Mouse (Mus musculus) midbrain, embryonic 13.5 days (tissue): ENCODE measurements around the gene Tmem29. TPM values are rescaled to one million over a fixed set of nuclear protein-coding genes. Genes with fewer than 3 reads are reported as not detected.
A peak's percentile ranks its signal among the peaks of the same experiment; 100 is the strongest.

Source experiments
- ATAC-seq: fragments of 200-750 bp; cut with Nextera tagmentation; 2 replicates; pipeline ENCODE4 v1.8.0; 2017; ENCODE audit warnings: mild to moderate bottlenecking, moderate TSS enrichment, moderate library complexity
- H3K27ac ChIP-seq: fragments of 300-500 bp; sonication (generic); 2 replicates; pipeline ENCODE4 v1.5.1; 2015; ENCODE audit warnings: inconsistent platforms, mild to moderate bottlenecking, moderate library complexity
- H3K27me3 ChIP-seq: fragments of 300-500 bp; sonication (generic); 2 replicates; pipeline ENCODE4 v1.6.1; 2015; ENCODE audit warnings: mild to moderate bottlenecking, inconsistent platforms
- H3K36me3 ChIP-seq: fragments of 300-500 bp; sonication (generic); 2 replicates; pipeline ENCODE4 v1.6.1; 2015; ENCODE audit warnings: mild to moderate bottlenecking, inconsistent platforms
- H3K4me1 ChIP-seq: fragments of 300-500 bp; sonication (generic); replicated peaks from 2 replicates; pipeline ENCODE4 v1.6.1; 2015; ENCODE audit warnings: inconsistent platforms
- H3K4me2 ChIP-seq: fragments of 300-500 bp; sonication (generic); replicated peaks from 2 replicates; pipeline ENCODE4 v1.6.1; 2015; ENCODE audit warnings: moderate library complexity, mild to moderate bottlenecking, inconsistent platforms
- H3K4me3 ChIP-seq: fragments of 300-500 bp; sonication (generic); replicated peaks from 2 replicates; pipeline ENCODE4 v1.5.1; 2015; ENCODE audit warnings: mild to moderate bottlenecking, inconsistent platforms
- H3K9ac ChIP-seq: fragments of 300-500 bp; sonication (generic); replicated peaks from 2 replicates; pipeline ENCODE4 v1.6.1; 2015; ENCODE audit warnings: mild to moderate bottlenecking, inconsistent platforms
- H3K9me3 ChIP-seq: fragments of 300-500 bp; sonication (generic); 2 replicates; pipeline ENCODE4 v1.6.1; 2016; ENCODE audit warnings: mild to moderate bottlenecking, inconsistent platforms
- WGBS: fragments of 180-500 bp; shearing (Covaris S2); methylation state at CpG from one replicate; pipeline ENCODE4 v1.1.7; 2015; 5-methylcytosine and 5-hydroxymethylcytosine counted together
- polyA plus RNA-seq: library from polyadenylated mRNA; unstranded; fragments of >200 nt; fragmentation: Nextera tagmentation; extraction: Ambion mirVana; gene quantifications from 2 replicates; pipeline ENCODE4 v1.2.1, GENCODE M21; 2015

Gene Tmem29
- polyA plus RNA-seq, 1 experiment from 2014 or later = 65.0 TPM

GRCm38 (mm10) chrX:150440505-150441338 is 18.2 kb downstream of the Tmem29 start:
- Histone ChIP-seq H3K4me3 (peak overlapping the region; percentile 42), H3K27me3 (no peaks in the 10 kb centered on the region), H3K36me3 (no peaks in the 10 kb centered on the region), H3K4me2 (peak overlapping the region; percentile 52), H3K4me1 (no peaks in the 10 kb centered on the region), H3K9ac (peak overlapping the region; percentile 65), H3K27ac (peak overlapping the region; percentile 84), H3K9me3 (no peaks in the 10 kb centered on the region)
- ATAC-seq = peak; percentile 97
- 22% methylated on average over 18 of the region's 18 CpGs for WGBS

GRCm38 (mm10) chrX:150436373-150436772 is 22.6 kb downstream of the Tmem29 start:
- H3K9ac ChIP-seq = no peak overlapping the region
- WGBS = 90% methylated on average over 2 of the region's 2 CpGs
- no peaks in the 10 kb centered on the region for H3K36me3 ChIP-seq
- ATAC-seq = no peak
- no peak overlapping the region for H3K4me2 ChIP-seq
- no peaks in the 10 kb centered on the region for H3K27me3 ChIP-seq
- H3K4me1 ChIP-seq = no peaks in the 10 kb centered on the region
- H3K27ac ChIP-seq = no peak overlapping the region
- no peak overlapping the region for H3K4me3 ChIP-seq
- no peaks in the 10 kb centered on the region for H3K9me3 ChIP-seq

GRCm38 (mm10) chrX:150435367-150435766 is 23.6 kb downstream of the Tmem29 start:
- H3K4me2 ChIP-seq = no peak overlapping the region
- WGBS = 86% methylated on average over 7 of the region's 7 CpGs
- no peak for ATAC-seq
- no peaks in the 10 kb centered on the region for H3K27me3 ChIP-seq
- H3K36me3 ChIP-seq = no peaks in the 10 kb centered on the region
- no peak overlapping the region for H3K9ac ChIP-seq
- H3K27ac ChIP-seq = no peak overlapping the region
- H3K4me3 ChIP-seq = no peak overlapping the region
- no peaks in the 10 kb centered on the region for H3K9me3 ChIP-seq
- no peaks in the 10 kb centered on the region for H3K4me1 ChIP-seq

- no peaks in the 10 kb centered on the region for H3K9me3 ChIP-seq
- WGBS = 91% methylated on average over 4 of the region's 4 CpGs
- no peak for ATAC-seq
- peaks cover 9% of the 10 kb centered on the region; the same call in 1 of the 2 replicates for H3K36me3 ChIP-seq
- H3K9ac ChIP-seq = no peak overlapping the region
- no peak overlapping the region for H3K4me2 ChIP-seq
- H3K4me1 ChIP-seq = no peaks in the 10 kb centered on the region
- H3K4me3 ChIP-seq = no peak overlapping the region
- no peaks in the 10 kb centered on the region for H3K27me3 ChIP-seq
- H3K27ac ChIP-seq = no peak overlapping the region
Measured at GRCm38 (mm10) chrX:150413505-150413904, 45.4 kb downstream of the Tmem29 start.

Other genes with a start within 250 kb of the Tmem29 start
- 23.6 and 31.0 TPM in 2 replicates for gene Alas2, start 88.2 kb upstream of the Tmem29 start, polyA plus RNA-seq
- 3.8 and 4.5 TPM in 2 replicates for gene Pfkfb1, start 129.1 kb upstream of the Tmem29 start, polyA plus RNA-seq
- gene Apex2, start 130.7 kb upstream of the Tmem29 start, polyA plus RNA-seq = 22.0 and 22.3 TPM in 2 replicates
- gene Tro, start 198.4 kb upstream of the Tmem29 start, polyA plus RNA-seq = 69.1 and 71.2 TPM in 2 replicates